Mouse (Mus musculus): ENCODE measurements around the gene Tcf7. TPM values are rescaled to one million over a fixed set of nuclear protein-coding genes. Genes with fewer than 3 reads are reported as not detected.

The Tcf7 gene
- 17.8 and 27.7 TPM in 2 replicates for polyA plus RNA-seq (2014; fragmentation: Nextera tagmentation; extraction: Ambion mirVana)

GRCm38 (mm10) chr11:52282774-52283595 is at the start of gene Tcf7:
TSS of gene Tcf7 (minus strand) at chr11:52283014.
- peaks cover 40% of the 10 kb centered on the region for H3K27me3 ChIP-seq (replicated peaks; ENCODE audit: control insufficient read depth, insufficient read depth, low read length)
- DNase-seq (ENCODE audit: low spot score) (peak; percentile 66), ATAC-seq (ENCODE audit: low read depth) (peak; percentile 51)
- peak within 1 kb of the TSS; percentile 93 for H3K4me2 ChIP-seq (ENCODE audit: low read depth, low read length)
- peaks cover 14% of the 10 kb centered on the region for H3K4me1 ChIP-seq (ENCODE audit: control insufficient read depth, insufficient read depth, low read length)
- H3K4me3 ChIP-seq (ENCODE audit: low read depth, low read length), result peak within 1 kb of the TSS; percentile 64
- 2% methylated on average over 7 of the region's 97 CpGs for WGBS
- no peaks in the 10 kb centered on the region for H3K36me3 ChIP-seq (ENCODE audit: control insufficient read depth, insufficient read depth, low read length)
- peak within 1 kb of the TSS; percentile 64 for H3K9ac ChIP-seq (ENCODE audit: low read depth, low read length)
- H3K9me3 ChIP-seq (ENCODE audit: control insufficient read depth, low read length), result no peaks in the 10 kb centered on the region
- H3K27ac ChIP-seq (replicated peaks; ENCODE audit: low read depth, low read length), result no peak within 1 kb of the TSS

GRCm38 (mm10) chr11:52327313-52327712 is 44.5 kb upstream of the Tcf7 start:
- Histone ChIP-seq H3K4me3 (ENCODE audit: low read depth, low read length) (no peak overlapping the region), H3K9me3 (ENCODE audit: control insufficient read depth, low read length) (no peaks in the 10 kb centered on the region), H3K27me3 (replicated peaks; ENCODE audit: control insufficient read depth, insufficient read depth, low read length) (no peaks in the 10 kb centered on the region), H3K4me1 (ENCODE audit: control insufficient read depth, insufficient read depth, low read length) (no peaks in the 10 kb centered on the region), H3K27ac (replicated peaks; ENCODE audit: low read depth, low read length) (no peak overlapping the region), H3K4me2 (ENCODE audit: low read depth, low read length) (no peak overlapping the region), H3K9ac (ENCODE audit: low read depth, low read length) (no peak overlapping the region), H3K36me3 (ENCODE audit: control insufficient read depth, insufficient read depth, low read length) (no peaks in the 10 kb centered on the region)
- no peak for DNase-seq (ENCODE audit: low spot score)
- 46% methylated on average over 3 of the region's 3 CpGs for WGBS
- no peak for ATAC-seq (ENCODE audit: low read depth)

GRCm38 (mm10) chr11:52324442-52325367 is 41.9 kb upstream of the Tcf7 start:
- Histone ChIP-seq H3K4me1 (ENCODE audit: control insufficient read depth, insufficient read depth, low read length) (no peaks in the 10 kb centered on the region), H3K36me3 (ENCODE audit: control insufficient read depth, insufficient read depth, low read length) (no peaks in the 10 kb centered on the region), H3K9me3 (ENCODE audit: control insufficient read depth, low read length) (no peaks in the 10 kb centered on the region), H3K9ac (ENCODE audit: low read depth, low read length) (no peak overlapping the region), H3K4me2 (ENCODE audit: low read depth, low read length) (no peak overlapping the region), H3K27me3 (replicated peaks; ENCODE audit: control insufficient read depth, insufficient read depth, low read length) (no peaks in the 10 kb centered on the region), H3K27ac (replicated peaks; ENCODE audit: low read depth, low read length) (no peak overlapping the region), H3K4me3 (ENCODE audit: low read depth, low read length) (no peak overlapping the region)
- no peak for DNase-seq (ENCODE audit: low spot score)
- 65% methylated on average over 22 of the region's 23 CpGs for WGBS
- no peak for ATAC-seq (ENCODE audit: low read depth)

GRCm38 (mm10) chr11:52321540-52321939 is 38.7 kb upstream of the Tcf7 start:
- WGBS, result 61% methylated on average over 3 of the region's 3 CpGs
- no peaks in the 10 kb centered on the region for H3K36me3 ChIP-seq (ENCODE audit: control insufficient read depth, insufficient read depth, low read length)
- H3K4me2 ChIP-seq (ENCODE audit: low read depth, low read length), result no peak overlapping the region
- no peak overlapping the region for H3K4me3 ChIP-seq (ENCODE audit: low read depth, low read length)
- DNase-seq (ENCODE audit: low spot score), result no peak
- H3K27ac ChIP-seq (replicated peaks; ENCODE audit: low read depth, low read length), result no peak overlapping the region
- no peak overlapping the region for H3K9ac ChIP-seq (ENCODE audit: low read depth, low read length)
- no peak for ATAC-seq (ENCODE audit: low read depth)
- H3K9me3 ChIP-seq (ENCODE audit: control insufficient read depth, low read length), result no peaks in the 10 kb centered on the region
- H3K27me3 ChIP-seq (replicated peaks; ENCODE audit: control insufficient read depth, insufficient read depth, low read length), result no peaks in the 10 kb centered on the region
- H3K4me1 ChIP-seq (ENCODE audit: control insufficient read depth, insufficient read depth, low read length), result no peaks in the 10 kb centered on the region

- WGBS, result 80% methylated on average over 4 of the region's 4 CpGs
- Histone ChIP-seq H3K4me3 (ENCODE audit: low read depth, low read length) (no peak overlapping the region), H3K27ac (replicated peaks; ENCODE audit: low read depth, low read length) (no peak overlapping the region), H3K27me3 (replicated peaks; ENCODE audit: control insufficient read depth, insufficient read depth, low read length) (no peaks in the 10 kb centered on the region), H3K4me1 (ENCODE audit: control insufficient read depth, insufficient read depth, low read length) (no peaks in the 10 kb centered on the region), H3K9ac (ENCODE audit: low read depth, low read length) (no peak overlapping the region), H3K36me3 (ENCODE audit: control insufficient read depth, insufficient read depth, low read length) (no peaks in the 10 kb centered on the region), H3K9me3 (ENCODE audit: control insufficient read depth, low read length) (no peaks in the 10 kb centered on the region), H3K4me2 (ENCODE audit: low read depth, low read length) (no peak overlapping the region)
- DNase-seq (ENCODE audit: low spot score) (no peak), ATAC-seq (ENCODE audit: low read depth) (no peak)
Measured at GRCm38 (mm10) chr11:52320529-52320928, 37.7 kb upstream of the Tcf7 start.

GRCm38 (mm10) chr11:52319664-52320063 is 36.9 kb upstream of the Tcf7 start:
- no peak overlapping the region for H3K4me3 ChIP-seq (ENCODE audit: low read depth, low read length)
- no peak overlapping the region for H3K4me2 ChIP-seq (ENCODE audit: low read depth, low read length)
- H3K9ac ChIP-seq (ENCODE audit: low read depth, low read length), result no peak overlapping the region
- 60% methylated on average over 4 of the region's 4 CpGs for WGBS
- no peaks in the 10 kb centered on the region for H3K4me1 ChIP-seq (ENCODE audit: control insufficient read depth, insufficient read depth, low read length)
- DNase-seq (ENCODE audit: low spot score) (no peak), ATAC-seq (ENCODE audit: low read depth) (no peak)
- no peaks in the 10 kb centered on the region for H3K27me3 ChIP-seq (replicated peaks; ENCODE audit: control insufficient read depth, insufficient read depth, low read length)
- no peaks in the 10 kb centered on the region for H3K36me3 ChIP-seq (ENCODE audit: control insufficient read depth, insufficient read depth, low read length)
- no peak overlapping the region for H3K27ac ChIP-seq (replicated peaks; ENCODE audit: low read depth, low read length)
- no peaks in the 10 kb centered on the region for H3K9me3 ChIP-seq (ENCODE audit: control insufficient read depth, low read length)

GRCm38 (mm10) chr11:52318445-52318844 is 35.6 kb upstream of the Tcf7 start:
- no peak overlapping the region for H3K9ac ChIP-seq (ENCODE audit: low read depth, low read length)
- H3K4me2 ChIP-seq (ENCODE audit: low read depth, low read length), result no peak overlapping the region
- no peak overlapping the region for H3K4me3 ChIP-seq (ENCODE audit: low read depth, low read length)
- 66% methylated on average over 13 of the region's 13 CpGs for WGBS
- no peaks in the 10 kb centered on the region for H3K9me3 ChIP-seq (ENCODE audit: control insufficient read depth, low read length)
- H3K27ac ChIP-seq (replicated peaks; ENCODE audit: low read depth, low read length), result no peak overlapping the region
- H3K27me3 ChIP-seq (replicated peaks; ENCODE audit: control insufficient read depth, insufficient read depth, low read length), result no peaks in the 10 kb centered on the region
- H3K4me1 ChIP-seq (ENCODE audit: control insufficient read depth, insufficient read depth, low read length), result no peaks in the 10 kb centered on the region
- ATAC-seq (ENCODE audit: low read depth) (no peak), DNase-seq (ENCODE audit: low spot score) (no peak)
- H3K36me3 ChIP-seq (ENCODE audit: control insufficient read depth, insufficient read depth, low read length), result no peaks in the 10 kb centered on the region

- WGBS, result 15% methylated on average over 26 of the region's 26 CpGs
- H3K4me1 ChIP-seq (ENCODE audit: control insufficient read depth, insufficient read depth, low read length), result peaks cover 11% of the 10 kb centered on the region; the same call in 1 of the 2 replicates
- ATAC-seq (ENCODE audit: low read depth) (peak; percentile 77; the same call in 1 of the 2 replicates), DNase-seq (ENCODE audit: low spot score) (peak; percentile 67)
- H3K4me2 ChIP-seq (ENCODE audit: low read depth, low read length), result peak overlapping the region; percentile 39
- 0 out of 2 replicates have a peak overlapping the region, but pooled peaks have one; percentile 2 for H3K4me3 ChIP-seq (ENCODE audit: low read depth, low read length)
- no peak overlapping the region for H3K9ac ChIP-seq (ENCODE audit: low read depth, low read length)
- H3K9me3 ChIP-seq (ENCODE audit: control insufficient read depth, low read length), result no peaks in the 10 kb centered on the region
- no peaks in the 10 kb centered on the region for H3K27me3 ChIP-seq (replicated peaks; ENCODE audit: control insufficient read depth, insufficient read depth, low read length)
- no peaks in the 10 kb centered on the region for H3K36me3 ChIP-seq (ENCODE audit: control insufficient read depth, insufficient read depth, low read length)
- no peak overlapping the region for H3K27ac ChIP-seq (replicated peaks; ENCODE audit: low read depth, low read length)
Measured at GRCm38 (mm10) chr11:52314102-52314793, 31.4 kb upstream of the Tcf7 start.
